Mouse (Mus musculus) liver, postnatal 0 days (tissue): ENCODE measurements around the gene Gm10192.

ENCODE experiments used
- CTCF ChIP-seq: sonication (generic); IDR thresholded peaks from 2 replicates; pipeline ENCODE4 v1.5.1; 2016; ENCODE audit warnings: antibody characterized with exemption, low read depth
- EP300 ChIP-seq: IDR thresholded peaks from 2 replicates; pipeline ENCODE4 v1.6.1; 2016; ENCODE audit warnings: antibody characterized with exemption, low read depth, mild to moderate bottlenecking

- TF ChIP-seq CTCF (no peak), EP300 (no peak)
Observed at GRCm38 (mm10) chr4:97212514-97212913, 29.5 kb upstream of the Gm10192 start.
